ENCODE assay signal across 8 mouse cellular contexts in the genomic region with DNA sequence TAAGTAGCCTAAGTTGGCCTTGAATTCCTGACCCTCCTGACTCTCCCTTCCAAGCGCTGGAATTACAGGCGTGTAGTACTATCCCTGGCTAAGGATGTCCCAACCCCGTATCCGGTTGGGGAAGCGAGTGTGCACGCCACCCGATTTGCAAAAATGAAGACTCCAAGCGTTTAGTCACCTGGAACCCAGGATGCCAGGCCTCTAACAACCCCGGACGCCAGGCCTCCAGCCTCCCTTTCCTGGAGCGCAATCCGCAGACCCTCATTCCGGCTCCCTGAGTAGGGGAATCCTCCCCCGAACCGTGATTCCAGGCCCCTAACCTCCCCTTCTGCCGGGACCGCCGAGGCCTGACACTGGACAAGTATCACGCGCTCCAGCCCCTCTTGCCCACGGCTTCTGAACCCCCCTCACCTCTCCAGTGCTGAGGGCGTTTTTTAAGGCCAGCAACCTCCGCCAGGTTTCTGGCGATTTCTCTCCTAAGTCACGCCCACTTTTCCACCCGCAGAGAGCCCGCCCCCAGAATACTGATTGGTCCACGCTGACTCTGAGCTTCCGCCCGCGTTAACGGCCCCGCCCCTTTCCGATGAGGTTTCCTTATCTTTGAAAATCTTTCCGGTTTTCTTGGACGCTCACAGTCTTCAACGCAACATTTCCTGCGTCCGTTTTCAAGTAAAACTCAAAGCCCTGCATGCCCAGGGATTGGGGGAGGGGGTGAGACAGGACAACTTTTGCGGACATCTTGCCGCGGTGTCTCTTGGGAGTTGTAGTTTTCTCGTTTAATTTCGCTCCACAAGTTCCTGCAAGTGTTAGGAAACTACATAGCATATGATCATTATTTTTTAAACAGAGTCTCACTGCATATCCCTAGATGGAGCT. TPM values are rescaled to one million over a fixed set of nuclear protein-coding genes. Genes with fewer than 3 reads are reported as not detected.
DNase-seq lines count a peak whose midpoint lies in the region; ATAC-seq and TF ChIP-seq lines count a peak whose summit lies in the region.

A gene (minus strand): TSS at position 495 of the 876 bp plus-strand sequence.

- H3K27ac ChIP-seq in forebrain, embryonic 15.5 days (replicated peaks), result peak within 1 kb of the TSS; percentile 84

- intact Hi-C loops in heart, postnatal 25 days (cut with DNase I), result no loop called here

- peak within 1 kb of the TSS; percentile 93 for H3K4me2 ChIP-seq in forebrain, embryonic 15.5 days (replicated peaks)

- peak; percentile 92 for DNase-seq in ES-CJ7 (ENCODE audit: low read depth, low spot score)
- DNase-seq in cerebellum, adult 11 months, result peak; percentile 88
- peak; percentile 88 for DNase-seq in heart, postnatal 25 days (ENCODE audit: low spot score)
- DNase-seq in layer of hippocampus, adult 18-20 months (ENCODE audit: low spot score in 2 of 2), result peak; percentile 89 to 92
- DNase-seq in lung, adult 2 months, result peak; percentile 93
- peak; percentile 85 to 91 for DNase-seq in thymus, adult 18-20 months

- H3K4me3 ChIP-seq in forebrain, embryonic 15.5 days, result peak within 1 kb of the TSS; percentile 93
- H3K4me3 ChIP-seq in lung, adult 2 months (replicated peaks; ENCODE audit: extremely low read depth, low read depth, low read length), result peak within 1 kb of the TSS; percentile 94

- H3K36me3 ChIP-seq in forebrain, embryonic 15.5 days, result peaks cover 4% of the 10 kb centered on the region; the same call in 1 of the 2 replicates

- TF ChIP-seq POLR2A in lung, adult 2 months (IDR thresholded peaks at IDR 0.05; ENCODE audit: borderline replicate concordance, extremely low read depth, low read depth, low read length), result peak; percentile 69; the same call in 1 of the 2 replicates

- H3K9ac ChIP-seq in forebrain, embryonic 15.5 days (replicated peaks), result peak within 1 kb of the TSS; percentile 82

- no peaks in the 10 kb centered on the region for H3K27me3 ChIP-seq in forebrain, embryonic 15.5 days

- H3K9me3 ChIP-seq in forebrain, embryonic 15.5 days, result no peaks in the 10 kb centered on the region

- no peak for TF ChIP-seq CTCF in lung, adult 2 months (IDR thresholded peaks at IDR 0.05; ENCODE audit: insufficient read depth, low read length)

- peaks cover 14% of the 10 kb centered on the region for H3K4me1 ChIP-seq in forebrain, embryonic 15.5 days
- H3K4me1 ChIP-seq in lung, adult 2 months (ENCODE audit: control insufficient read depth, insufficient read depth, low read length), result peaks cover 11% of the 10 kb centered on the region

- peak; percentile 92 for ATAC-seq in forebrain, embryonic 15.5 days (replicated peaks)
- ATAC-seq in neutrophil, adult 5-6 weeks (ENCODE audit: extremely low read depth, insufficient number of reproducible peaks, low FRiP score, poor library complexity, severe bottlenecking), result peak; percentile 91

- under 1% methylated on average over 44 of the region's 44 CpGs for WGBS in forebrain, embryonic 15.5 days
- WGBS in lung, adult 2 months, result under 1% methylated on average over 44 of the region's 44 CpGs

RNA-seq across cellular contexts. Expression of the gene that starts here (rescaled TPM):
- 95.0 and 95.7 TPM in 2 replicates for polyA plus RNA-seq in forebrain, embryonic 15.5 days (2015; fragmentation: Nextera tagmentation; extraction: Ambion mirVana)
- total RNA-seq in heart, postnatal 25 days (2021), result 100 to 1,000 TPM; 126 to 129 TPM
- total RNA-seq in layer of hippocampus, adult 18-20 months (2021), result 100 to 1,000 TPM; 109 to 110 TPM
- polyA plus RNA-seq in lung, adult 2 months (2012; rRNA removed), result 420 and 430 TPM in 2 replicates
- 90.4 and 101 TPM in 2 replicates for total RNA-seq in neutrophil, adult 5-6 weeks (2017)

Comparison
In these comparisons a context has a peak if more than half of its experiments do, and no peak if none do; other contexts are left out.
1. Peak in every context shown above with its lines: DNase-seq, ATAC-seq, H3K4me3 ChIP-seq and H3K27ac ChIP-seq.